Mouse (Mus musculus): ENCODE results near the gene Olfr550. TPM values are rescaled to one million over a fixed set of nuclear protein-coding genes. Genes with fewer than 3 reads are reported as not detected.
"Not testable (repeated sequence)": the region's sequence is repeated elsewhere in the genome, so short reads cannot be mapped to it uniquely, and the experiment has no call there.

Gene Olfr550
- under 1 TPM in 3 of 4 experiments, not detected in 1; 0.23 to 0.37 (median 0.37) TPM for total RNA-seq (2022)

DNA sequence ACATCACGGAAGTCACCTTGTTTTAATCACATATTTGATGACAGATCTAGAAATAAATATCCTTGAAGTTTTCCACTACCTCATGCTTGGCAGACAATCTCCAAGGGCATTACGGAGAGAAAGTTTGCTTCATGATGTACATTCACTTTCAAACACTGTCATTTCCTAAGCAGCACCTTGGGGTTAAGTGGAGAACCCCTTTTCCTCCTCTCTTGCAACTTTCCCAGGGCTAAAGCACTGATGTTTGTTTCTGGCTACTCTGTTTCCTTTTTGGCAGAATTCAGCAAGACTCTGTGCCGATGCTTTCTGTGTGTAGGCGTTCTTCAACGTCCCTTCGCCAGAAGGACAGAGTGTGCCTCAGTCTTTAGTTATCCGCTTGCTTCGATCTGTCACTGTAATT is at the start of gene Olfr550:
Olfr550 (plus strand) TSS at position 301 of the 400 bp plus-strand sequence.
- no peak for DNase-seq (ENCODE audit: low spot score in 2 of 2)

DNA sequence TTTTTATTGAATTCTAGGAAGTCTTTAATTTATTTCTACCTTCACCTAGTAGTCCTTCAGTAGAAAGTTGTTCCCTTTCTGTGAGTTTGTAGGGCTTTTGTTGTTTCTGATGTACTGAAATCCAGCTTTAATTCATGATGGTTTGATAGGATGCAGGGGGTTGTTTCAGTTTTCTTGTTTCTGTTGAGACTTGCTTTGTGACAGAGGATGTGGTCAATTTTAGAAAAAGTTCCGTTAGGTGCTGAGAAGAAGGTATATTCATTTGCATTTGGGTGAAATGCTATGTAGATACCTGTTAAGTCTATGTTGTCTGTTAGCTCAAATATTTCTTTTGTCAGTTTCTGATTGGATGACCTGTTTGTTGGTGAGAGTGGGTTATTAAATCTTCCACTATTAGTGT is 42.2 kb upstream of the Olfr550 start:
- no peak for DNase-seq (ENCODE audit: low spot score in 2 of 2)

GRCm38 (mm10) chr7:102534449-102534848 is 36.8 kb upstream of the Olfr550 start, which contains the start of gene Olfr547:
Olfr547 (plus strand) TSS chr7:102534749.
- no peak for DNase-seq (ENCODE audit: low spot score in 2 of 2)

- DNase-seq (ENCODE audit: low spot score in 2 of 2): no peak
Measured at GRCm38 (mm10) chr7:102540596-102540995, 30.6 kb upstream of the Olfr550 start, which contains the start of gene Olfr548-ps1. Olfr548-ps1 (plus strand) TSS chr7:102540896.

DNA sequence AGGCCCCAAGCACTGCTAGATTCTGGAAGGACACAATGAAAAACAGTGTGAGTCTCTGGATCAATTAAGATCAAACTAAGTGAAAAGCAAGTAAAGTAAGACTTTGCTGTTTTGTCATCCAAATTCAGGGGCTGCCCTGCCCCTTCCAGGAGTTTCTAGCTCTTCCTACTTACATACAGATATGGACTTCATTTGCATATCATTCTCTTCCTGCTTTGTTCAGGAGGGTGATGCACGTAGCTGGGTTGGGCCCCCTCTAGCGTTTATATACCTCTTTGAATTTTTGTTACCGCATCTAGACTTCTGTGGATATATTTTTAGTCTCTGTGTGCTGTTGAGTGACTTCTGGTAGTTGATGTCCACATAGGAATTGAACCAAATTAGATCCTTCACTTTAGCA is 30.0 kb upstream of the Olfr550 start:
- no peak for DNase-seq (ENCODE audit: low spot score in 2 of 2)

DNA sequence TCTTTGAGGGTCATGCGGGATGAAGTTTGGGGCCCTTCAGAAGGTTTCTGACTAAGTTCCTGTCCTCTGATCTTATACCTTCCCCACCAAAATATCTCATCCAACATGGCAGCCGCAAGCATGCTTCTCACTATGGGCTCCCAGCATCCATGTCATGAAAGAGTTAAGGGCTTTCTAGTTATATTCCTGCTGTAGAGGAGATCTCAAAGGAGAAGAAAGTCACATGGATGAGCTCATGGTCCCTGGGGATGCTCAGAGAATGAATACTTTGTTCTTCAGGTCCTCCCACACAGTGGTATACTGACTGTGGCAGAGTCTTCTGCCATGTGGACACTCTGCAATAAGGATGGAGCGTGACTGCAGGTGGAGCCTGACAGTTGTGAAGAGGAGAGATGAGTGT is 21.7 kb upstream of the Olfr550 start, which contains the start of gene Olfr549:
Olfr549 (plus strand) TSS at position 301 of the 400 bp plus-strand sequence.
- DNase-seq (ENCODE audit: low spot score in 2 of 2): no peak

DNA sequence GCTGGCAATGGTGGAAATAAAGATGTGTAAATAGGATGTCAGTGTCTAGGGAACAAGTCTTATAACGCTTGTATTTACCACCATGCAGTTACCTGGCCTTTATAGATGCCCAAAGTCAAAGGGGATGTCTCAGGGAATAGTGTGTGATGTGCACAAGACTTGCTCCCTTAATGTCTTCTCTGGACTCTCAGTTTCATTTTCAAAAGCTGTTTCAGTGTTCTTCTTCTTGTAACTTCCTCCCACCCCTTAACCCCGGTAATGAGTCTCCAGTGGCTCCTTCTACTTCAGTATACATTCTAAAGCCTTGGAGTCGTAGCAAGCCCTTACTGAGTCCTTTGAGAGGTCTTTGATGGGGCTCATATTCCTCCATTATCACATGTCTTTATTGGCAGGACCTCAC is 18.0 kb upstream of the Olfr550 start:
- DNase-seq (ENCODE audit: low spot score in 2 of 2): no peak

DNA sequence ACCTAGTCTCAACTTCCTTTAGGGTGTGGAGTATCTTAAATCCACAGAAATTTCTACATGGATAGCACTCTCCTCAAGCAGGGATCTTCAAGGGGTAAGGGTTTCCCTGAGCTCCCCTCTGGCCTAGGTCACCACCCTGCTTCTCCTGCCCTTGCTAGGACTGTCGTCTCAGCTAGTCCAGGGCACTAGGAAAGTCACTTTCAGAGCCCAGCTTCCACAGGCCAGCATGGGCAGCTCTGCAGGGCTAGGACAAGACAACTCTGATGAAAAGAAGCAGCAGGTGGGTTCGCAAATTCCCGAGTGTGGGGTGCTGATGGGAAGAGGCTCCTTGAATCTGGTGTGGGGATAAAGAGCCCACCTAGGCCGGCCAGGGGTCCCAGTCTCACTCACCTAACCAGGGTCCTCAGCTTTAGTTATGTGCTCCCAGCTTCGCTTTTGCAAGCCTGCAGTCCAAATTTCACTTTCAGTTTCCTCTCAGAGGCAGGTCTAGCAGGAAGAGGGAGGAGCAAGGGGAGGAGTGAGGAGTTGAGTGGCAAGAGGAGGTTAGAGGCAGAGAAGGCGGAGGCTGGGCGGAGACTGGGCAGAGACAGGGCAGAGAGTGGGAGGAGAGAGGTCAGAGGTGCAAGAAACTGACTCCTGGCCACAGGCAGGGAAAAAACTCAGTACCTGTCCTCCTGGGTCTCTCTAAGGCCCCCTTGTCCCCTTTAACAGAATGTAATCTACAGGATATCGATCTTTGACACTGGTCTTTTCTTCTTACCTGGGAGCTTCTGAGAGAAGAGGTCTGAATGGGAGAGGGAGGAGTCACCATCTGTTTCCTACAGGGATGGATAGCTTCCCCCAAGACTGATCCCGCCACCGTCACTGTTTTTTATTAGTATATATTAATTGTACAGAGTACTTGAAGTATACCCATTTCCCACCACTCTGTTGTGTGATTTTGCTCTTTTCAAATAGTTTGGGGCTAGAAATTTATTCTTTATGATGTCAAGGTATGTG is 5.9 kb upstream of the Olfr550 start, which contains the start of gene Trim21:
Trim21 (minus strand) TSS at position 488 of the 999 bp plus-strand sequence.
- peak; percentile 6 to 20 for DNase-seq (ENCODE audit: low spot score in 2 of 2)

DNA sequence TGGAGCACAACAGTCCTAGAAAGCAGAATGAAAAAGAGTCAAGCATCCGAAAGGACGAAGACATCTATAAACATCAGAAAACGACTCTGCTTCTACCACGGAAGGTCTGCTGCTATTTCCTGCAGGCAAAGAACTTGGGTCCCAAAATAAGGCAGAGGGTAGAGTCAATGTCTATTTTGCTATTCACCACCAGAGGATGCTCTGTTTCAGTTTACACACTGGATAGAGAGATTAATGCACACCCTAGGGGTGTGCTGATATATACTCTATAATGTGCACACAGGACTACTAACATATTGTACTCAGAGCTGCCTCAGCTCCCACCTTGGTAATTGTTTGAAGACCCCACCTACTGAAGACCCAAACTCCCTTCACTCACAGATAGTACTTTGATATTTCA is 5.0 kb upstream of the Olfr550 start:
- no peak for DNase-seq (ENCODE audit: low spot score in 2 of 2)

DNA sequence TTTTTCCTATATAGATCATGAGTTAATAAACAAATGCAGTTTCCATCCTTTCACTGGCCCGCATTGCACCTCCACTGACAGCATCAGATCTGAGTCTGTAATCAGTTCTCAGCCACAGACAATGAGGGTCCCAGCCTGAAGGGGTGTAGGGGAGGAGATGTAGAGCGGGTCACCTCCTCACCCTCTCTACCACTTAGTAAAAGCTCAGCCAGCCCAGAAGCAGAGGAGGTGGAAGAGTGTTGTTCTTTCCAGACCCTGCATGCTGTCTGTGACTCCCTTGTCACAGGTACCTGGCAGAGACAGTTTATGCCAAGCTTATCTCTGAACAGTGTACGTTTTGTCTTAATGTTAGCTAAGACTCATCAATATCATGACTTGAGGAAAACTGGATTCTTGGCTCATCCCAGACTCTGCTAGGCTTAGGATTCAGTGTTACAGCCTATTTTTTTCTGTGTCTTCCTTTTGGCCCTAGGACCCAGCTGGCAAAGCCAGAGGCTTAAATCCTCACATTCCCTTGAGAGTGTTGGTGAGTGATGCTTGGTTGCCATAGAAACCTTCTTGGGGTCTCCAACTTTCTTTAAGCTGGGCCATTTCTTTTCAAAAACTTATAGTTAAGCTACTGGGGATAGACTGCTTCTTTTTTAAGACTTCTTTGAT is 2.1 kb downstream of the Olfr550 start:
- no peak for DNase-seq (ENCODE audit: low spot score in 2 of 2)

DNA sequence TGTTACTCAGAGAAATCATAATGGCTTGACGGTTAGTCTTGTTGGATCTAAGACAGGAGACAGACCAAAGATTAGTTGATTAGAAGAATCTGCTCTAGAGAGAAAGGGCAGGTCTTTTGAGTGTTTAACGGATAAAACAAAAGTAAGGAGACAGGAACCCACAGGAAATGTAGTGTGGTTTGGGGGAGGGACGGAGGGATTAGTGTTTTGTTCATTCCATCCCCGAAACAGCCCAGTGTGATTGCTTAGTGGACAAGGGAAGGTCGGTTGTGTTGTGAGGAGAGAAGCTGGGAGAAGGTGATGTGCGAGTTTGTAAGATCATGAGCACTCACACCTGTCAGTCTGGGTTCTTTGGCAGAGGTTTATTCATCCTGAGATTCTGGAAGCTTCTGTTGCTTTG is 4.8 kb downstream of the Olfr550 start:
- no peak for DNase-seq (ENCODE audit: low spot score in 2 of 2)

DNA sequence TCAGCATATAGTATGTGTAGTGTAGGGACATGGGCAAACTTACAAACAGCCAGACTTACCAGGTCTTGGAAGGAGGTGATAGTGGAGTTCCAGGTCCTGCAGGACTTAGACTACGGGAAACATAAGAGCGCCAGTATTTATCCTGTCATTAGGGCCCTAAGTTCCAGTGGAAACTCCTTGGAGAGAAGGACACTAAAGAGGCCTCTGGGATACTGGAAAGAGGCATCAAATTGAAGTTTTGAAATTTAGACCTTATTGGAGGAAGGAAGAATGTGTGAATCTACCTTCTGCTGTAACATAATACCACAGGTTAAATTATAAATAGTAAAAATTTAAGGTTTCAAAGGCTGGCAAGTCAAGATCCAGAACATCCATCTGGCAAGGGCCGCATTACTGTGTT is 20.5 kb downstream of the Olfr550 start, which contains the start of gene Olfr551:
Olfr551 (minus strand) TSS at position 101 of the 400 bp plus-strand sequence.
- no peak for DNase-seq (ENCODE audit: low spot score in 2 of 2)

DNA sequence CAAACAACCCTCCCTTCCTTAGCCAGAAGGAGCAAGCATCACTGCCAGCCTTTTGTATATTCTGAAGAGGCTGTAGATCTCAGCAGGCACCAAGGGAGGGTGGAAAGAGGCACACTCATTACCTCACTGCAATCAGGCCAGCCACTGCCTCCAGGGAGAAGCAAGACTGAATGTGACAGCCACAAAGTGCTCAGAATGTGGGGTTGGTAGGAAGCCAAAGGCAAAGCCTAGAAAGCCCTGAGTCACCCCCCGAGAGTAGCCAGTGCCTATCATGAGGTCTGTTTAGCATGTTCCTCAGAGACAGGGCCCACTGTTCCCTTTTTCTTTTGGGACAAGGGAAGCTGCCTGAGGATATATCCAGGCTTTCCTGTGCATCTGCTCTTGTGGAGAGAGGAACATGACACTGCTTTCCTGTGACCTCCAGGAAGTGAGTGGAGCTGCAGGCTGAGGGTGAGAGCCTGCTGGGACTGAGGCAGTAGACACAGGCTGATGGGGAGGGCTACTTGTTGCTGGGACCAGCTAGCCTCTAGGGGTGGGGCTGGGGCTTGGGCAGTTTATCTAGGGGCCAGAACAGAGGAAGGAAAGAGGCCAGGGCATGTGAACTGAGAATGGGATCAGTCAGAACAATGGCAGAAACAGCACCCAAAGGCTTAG is 26.3 kb downstream of the Olfr550 start, which contains the start of gene Olfr552:
Olfr552 (plus strand) TSS at position 393 of the 654 bp plus-strand sequence.
- DNase-seq (ENCODE audit: low spot score in 2 of 2): no peak

- no peak for DNase-seq (ENCODE audit: low spot score in 2 of 2)
Measured at GRCm38 (mm10) chr7:102618118-102618517, 46.9 kb downstream of the Olfr550 start, which contains the start of gene Olfr553. Olfr553 (minus strand) TSS chr7:102618218.

DNA sequence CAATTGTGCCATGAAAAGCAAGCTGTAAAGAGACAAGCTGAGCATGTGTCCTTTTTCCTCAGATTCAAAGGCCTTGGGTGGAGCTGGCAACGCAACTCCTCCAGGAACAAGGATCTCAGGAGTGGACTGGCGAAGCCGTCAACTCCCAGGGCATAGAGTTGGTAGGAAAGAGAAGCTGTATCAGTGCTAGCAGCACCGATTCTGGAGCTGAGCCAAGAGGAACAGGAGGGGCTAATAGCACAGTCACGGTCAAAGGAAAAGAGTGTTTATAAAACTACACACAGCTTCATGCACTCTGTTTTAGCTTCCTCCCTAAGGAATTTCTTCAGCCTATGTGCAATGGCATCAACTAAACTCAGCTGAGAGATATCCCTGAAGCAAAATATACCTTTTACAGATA is 48.4 kb downstream of the Olfr550 start:
- no peak for DNase-seq (ENCODE audit: low spot score in 2 of 2)

DNA sequence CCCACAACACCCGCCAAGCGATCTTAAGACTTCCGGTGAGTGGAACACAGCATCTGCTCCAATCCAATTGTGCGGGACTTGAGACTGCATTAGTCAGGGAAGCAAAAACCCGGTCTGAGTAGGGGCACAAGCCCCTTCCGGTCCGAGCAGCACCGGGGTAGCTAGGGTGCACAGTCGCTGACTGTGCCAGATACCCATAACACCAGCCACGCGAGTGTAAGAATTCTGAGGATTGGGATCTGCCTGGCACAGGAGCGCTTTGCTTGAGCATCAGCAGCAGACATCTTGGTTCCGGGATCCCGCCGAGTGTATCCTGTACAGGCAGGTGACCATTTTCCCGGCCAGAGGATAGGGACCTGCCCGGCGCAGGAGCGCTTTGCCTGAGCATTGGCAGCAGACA is 49.1 kb downstream of the Olfr550 start:
- not testable (repeated sequence) for DNase-seq (ENCODE audit: low spot score in 2 of 2)

Other genes with a start within 250 kb of the Olfr550 start
- 10 to 100 TPM; 12.1 to 14.6 (median 13.2) TPM for gene Rrm1, start 129.7 kb upstream of the Olfr550 start, total RNA-seq (2022)
- not detected for gene Olfr543, start 89.8 kb upstream of the Olfr550 start, total RNA-seq (2022)
- gene Olfr544, start 83.1 kb upstream of the Olfr550 start, total RNA-seq (2022): not detected
- gene Olfr545, start 71.9 kb upstream of the Olfr550 start, total RNA-seq (2022): not detected
- not detected for gene Olfr547, start 36.7 kb upstream of the Olfr550 start, total RNA-seq (2022)
- gene Olfr548-ps1, start 30.5 kb upstream of the Olfr550 start, total RNA-seq (2022): not detected
- not detected for gene Olfr549, start 21.6 kb upstream of the Olfr550 start, total RNA-seq (2022)
- gene Trim21, start 6.0 kb upstream of the Olfr550 start, total RNA-seq (2022): 1 to 10 TPM; 2.6 to 6.4 (median 4.6) TPM
- gene Olfr551, start 20.4 kb downstream of the Olfr550 start, total RNA-seq (2022): not detected
- under 1 TPM in 2 of 4 experiments, not detected in 2; 0.09 to 0.11 TPM for gene Olfr552, start 26.3 kb downstream of the Olfr550 start, total RNA-seq (2022)
- gene Olfr553, start 46.8 kb downstream of the Olfr550 start, total RNA-seq (2022): not detected
- gene Olfr554, start 67.0 kb downstream of the Olfr550 start, total RNA-seq (2022): not detected
- not detected for gene Olfr555, start 87.4 kb downstream of the Olfr550 start, total RNA-seq (2022)
- not detected for gene Olfr556, start 93.5 kb downstream of the Olfr550 start, total RNA-seq (2022)
- gene Trim68, start 115.9 kb downstream of the Olfr550 start, total RNA-seq (2022): 1 to 10 TPM; 5.2 to 6.4 (median 5.6) TPM
- gene Olfr557, start 124.5 kb downstream of the Olfr550 start, total RNA-seq (2022): not detected
- under 1 TPM in 3 of 4 experiments, not detected in 1; 0.11 to 0.34 (median 0.33) TPM for gene Olfr558, start 130.8 kb downstream of the Olfr550 start, total RNA-seq (2022)
- not detected for gene Olfr33, start 147.6 kb downstream of the Olfr550 start, total RNA-seq (2022)
- not detected for gene Olfr559, start 156.0 kb downstream of the Olfr550 start, total RNA-seq (2022)
- gene Olfr560, start 187.9 kb downstream of the Olfr550 start, total RNA-seq (2022): under 1 TPM in 3 of 4 experiments, not detected in 1; 0.19 to 0.33 (median 0.30) TPM
- under 1 TPM; 0.39 to 0.51 (median 0.48) TPM for gene Olfr78, start 188.0 kb downstream of the Olfr550 start, total RNA-seq (2022)
- gene Olfr561, start 199.8 kb downstream of the Olfr550 start, total RNA-seq (2022): not detected
- not detected for gene Olfr564, start 232.0 kb downstream of the Olfr550 start, total RNA-seq (2022)

All from left cerebral cortex, adult 8-10 months (tissue).